Mouse (Mus musculus): ENCODE measurements around the gene Gm17727. TPM values are rescaled to one million over a fixed set of nuclear protein-coding genes. Genes with fewer than 3 reads are reported as not detected.
"Not testable (repeated sequence)": the region's sequence is repeated elsewhere in the genome, so short reads cannot be mapped to it uniquely, and the experiment has no call there.

Gene Gm17727
- not detected in 2 replicates for polyA plus RNA-seq (2014; fragmentation: Nextera tagmentation; extraction: Ambion mirVana)

GRCm38 (mm10) chr9:35778009-35778408 is at the start of gene Gm17727:
TSS of gene Gm17727 (minus strand) at chr9:35778109.
- H3K27me3 ChIP-seq (ENCODE audit: control insufficient read depth, insufficient read depth, low read length) = no peaks in the 10 kb centered on the region
- H3K4me2 ChIP-seq (replicated peaks) = no peak within 1 kb of the TSS
- no peak within 1 kb of the TSS for H3K27ac ChIP-seq
- DNase-seq (ENCODE audit: low spot score) = no peak
- no peak within 1 kb of the TSS for H3K9ac ChIP-seq
- ATAC-seq (ENCODE audit: low FRiP score) = no peak
- no peaks in the 10 kb centered on the region for H3K36me3 ChIP-seq (replicated peaks; ENCODE audit: control insufficient read depth, insufficient read depth)
- H3K4me1 ChIP-seq (replicated peaks; ENCODE audit: control insufficient read depth, insufficient read depth, low read length) = no peaks in the 10 kb centered on the region
- 68% methylated on average over 3 of the region's 3 CpGs for WGBS
- peaks cover 18% of the 10 kb centered on the region; the same call in 1 of the 2 replicates for H3K9me3 ChIP-seq (ENCODE audit: control insufficient read depth, low read length)
- H3K4me3 ChIP-seq (replicated peaks; ENCODE audit: low read length) = no peak within 1 kb of the TSS

GRCm38 (mm10) chr9:35817881-35818280 is 40.0 kb upstream of the Gm17727 start:
- not testable (repeated sequence) for H3K4me3 ChIP-seq (replicated peaks; ENCODE audit: low read length); ATAC-seq (ENCODE audit: low FRiP score); DNase-seq (ENCODE audit: low spot score); H3K36me3 ChIP-seq (replicated peaks; ENCODE audit: control insufficient read depth, insufficient read depth); H3K4me2 ChIP-seq (replicated peaks); H3K27ac ChIP-seq; H3K27me3 ChIP-seq (ENCODE audit: control insufficient read depth, insufficient read depth, low read length); H3K4me1 ChIP-seq (replicated peaks; ENCODE audit: control insufficient read depth, insufficient read depth, low read length); H3K9ac ChIP-seq
- peaks cover 14% of the 10 kb centered on the region; the same call in 1 of the 2 replicates for H3K9me3 ChIP-seq (ENCODE audit: control insufficient read depth, low read length)
- WGBS = 96% methylated on average over 15 of the region's 15 CpGs

GRCm38 (mm10) chr9:35798146-35798545 is 20.2 kb upstream of the Gm17727 start:
- H3K9me3 ChIP-seq (ENCODE audit: control insufficient read depth, low read length) = peaks cover 25% of the 10 kb centered on the region
- H3K36me3 ChIP-seq (replicated peaks; ENCODE audit: control insufficient read depth, insufficient read depth) = no peaks in the 10 kb centered on the region
- DNase-seq (ENCODE audit: low spot score) (no peak), ATAC-seq (ENCODE audit: low FRiP score) (no peak)
- no peak overlapping the region for H3K27ac ChIP-seq
- H3K4me1 ChIP-seq (replicated peaks; ENCODE audit: control insufficient read depth, insufficient read depth, low read length) = no peaks in the 10 kb centered on the region
- H3K9ac ChIP-seq = no peak overlapping the region
- H3K4me3 ChIP-seq (replicated peaks; ENCODE audit: low read length) = no peak overlapping the region
- no peak overlapping the region for H3K4me2 ChIP-seq (replicated peaks)
- no peaks in the 10 kb centered on the region for H3K27me3 ChIP-seq (ENCODE audit: control insufficient read depth, insufficient read depth, low read length)

- no peak within 1 kb of the TSS for H3K9ac ChIP-seq
- no peaks in the 10 kb centered on the region for H3K4me1 ChIP-seq (replicated peaks; ENCODE audit: control insufficient read depth, insufficient read depth, low read length)
- ATAC-seq (ENCODE audit: low FRiP score) (no peak), DNase-seq (ENCODE audit: low spot score) (no peak)
- no peak within 1 kb of the TSS for H3K4me3 ChIP-seq (replicated peaks; ENCODE audit: low read length)
- H3K4me2 ChIP-seq (replicated peaks) = no peak within 1 kb of the TSS
- WGBS = 99% methylated on average over 3 of the region's 3 CpGs
- H3K36me3 ChIP-seq (replicated peaks; ENCODE audit: control insufficient read depth, insufficient read depth) = no peaks in the 10 kb centered on the region
- H3K27ac ChIP-seq = no peak within 1 kb of the TSS
- no peaks in the 10 kb centered on the region for H3K27me3 ChIP-seq (ENCODE audit: control insufficient read depth, insufficient read depth, low read length)
- H3K9me3 ChIP-seq (ENCODE audit: control insufficient read depth, low read length) = 0 out of 2 replicates have a peak, but pooled peaks cover 24% of the 10 kb centered on the region
These were observed 12.1 kb upstream of the Gm17727 start, which contains the start of the genes Gm27235 and D730048I06Rik for GRCm38 (mm10) chr9:35790001-35790400. TSS of gene Gm27235 (minus strand) at chr9:35790101. TSS of gene D730048I06Rik (minus strand) at chr9:35790112.

GRCm38 (mm10) chr9:35756843-35757242 is 21.1 kb downstream of the Gm17727 start:
- H3K27ac ChIP-seq = no peak overlapping the region
- no peaks in the 10 kb centered on the region for H3K27me3 ChIP-seq (ENCODE audit: control insufficient read depth, insufficient read depth, low read length)
- DNase-seq (ENCODE audit: low spot score) (no peak), ATAC-seq (ENCODE audit: low FRiP score) (no peak)
- no peak overlapping the region for H3K4me2 ChIP-seq (replicated peaks)
- H3K36me3 ChIP-seq (replicated peaks; ENCODE audit: control insufficient read depth, insufficient read depth) = no peaks in the 10 kb centered on the region
- no peak overlapping the region for H3K9ac ChIP-seq
- no peaks in the 10 kb centered on the region for H3K4me1 ChIP-seq (replicated peaks; ENCODE audit: control insufficient read depth, insufficient read depth, low read length)
- no peak overlapping the region for H3K4me3 ChIP-seq (replicated peaks; ENCODE audit: low read length)
- H3K9me3 ChIP-seq (ENCODE audit: control insufficient read depth, low read length) = 0 out of 2 replicates have a peak, but pooled peaks cover 3% of the 10 kb centered on the region

GRCm38 (mm10) chr9:35740749-35741148 is 37.2 kb downstream of the Gm17727 start, which contains the start of gene Gm17677:
TSS of gene Gm17677 (plus strand) at chr9:35741049.
- H3K27ac ChIP-seq = no peak within 1 kb of the TSS
- no peaks in the 10 kb centered on the region; the same call in 1 of the 2 replicates for H3K9me3 ChIP-seq (ENCODE audit: control insufficient read depth, low read length)
- no peaks in the 10 kb centered on the region for H3K4me1 ChIP-seq (replicated peaks; ENCODE audit: control insufficient read depth, insufficient read depth, low read length)
- DNase-seq (ENCODE audit: low spot score) = no peak
- H3K36me3 ChIP-seq (replicated peaks; ENCODE audit: control insufficient read depth, insufficient read depth) = no peaks in the 10 kb centered on the region
- no peaks in the 10 kb centered on the region for H3K27me3 ChIP-seq (ENCODE audit: control insufficient read depth, insufficient read depth, low read length)
- no peak within 1 kb of the TSS for H3K9ac ChIP-seq
- no peak within 1 kb of the TSS for H3K4me3 ChIP-seq (replicated peaks; ENCODE audit: low read length)
- no peak for ATAC-seq (ENCODE audit: low FRiP score)
- no peak within 1 kb of the TSS for H3K4me2 ChIP-seq (replicated peaks)

Other genes starting within 250 kb of the Gm17727 start
- gene Ddx25, start 219.6 kb downstream of the Gm17727 start, polyA plus RNA-seq (2014; fragmentation: Nextera tagmentation; extraction: Ambion mirVana) = 29.3 and 31.8 TPM in 2 replicates
- gene Pus3, start 219.5 kb downstream of the Gm17727 start, polyA plus RNA-seq (2014; fragmentation: Nextera tagmentation; extraction: Ambion mirVana) = 15.6 and 19.1 TPM in 2 replicates
- 0.47 TPM in 2 replicates for gene Pate2, start 207.8 kb downstream of the Gm17727 start, polyA plus RNA-seq (2014; fragmentation: Nextera tagmentation; extraction: Ambion mirVana)
- gene Hyls1, start 207.7 kb downstream of the Gm17727 start, polyA plus RNA-seq (2014; fragmentation: Nextera tagmentation; extraction: Ambion mirVana) = 14.4 and 18.2 TPM in 2 replicates
- not detected in 2 replicates for gene Pate4, start 166.2 kb downstream of the Gm17727 start, polyA plus RNA-seq (2014; fragmentation: Nextera tagmentation; extraction: Ambion mirVana)
- gene Pate3, start 129.9 kb downstream of the Gm17727 start, polyA plus RNA-seq (2014; fragmentation: Nextera tagmentation; extraction: Ambion mirVana) = not detected in 2 replicates
- not detected in 2 replicates for gene Pate1, start 90.7 kb downstream of the Gm17727 start, polyA plus RNA-seq (2014; fragmentation: Nextera tagmentation; extraction: Ambion mirVana)
- gene Gm17677, start 37.1 kb downstream of the Gm17727 start, polyA plus RNA-seq (2014; fragmentation: Nextera tagmentation; extraction: Ambion mirVana) = not detected in 2 replicates
- gene Gm27235, start 12.0 kb upstream of the Gm17727 start, polyA plus RNA-seq (2014; fragmentation: Nextera tagmentation; extraction: Ambion mirVana) = not detected in 2 replicates
- gene D730048I06Rik, start 12.0 kb upstream of the Gm17727 start, polyA plus RNA-seq (2014; fragmentation: Nextera tagmentation; extraction: Ambion mirVana) = not detected in 2 replicates
- not detected in 2 replicates for gene 9230110F15Rik, start 66.0 kb upstream of the Gm17727 start, polyA plus RNA-seq (2014; fragmentation: Nextera tagmentation; extraction: Ambion mirVana)
- not detected in 2 replicates for gene 9230113P08Rik, start 130.3 kb upstream of the Gm17727 start, polyA plus RNA-seq (2014; fragmentation: Nextera tagmentation; extraction: Ambion mirVana)

All from hindbrain, embryonic 14.5 days (tissue).